Mouse (Mus musculus) forebrain, embryonic 15.5 days (tissue): ENCODE measurements around the gene Dag1. TPM values are rescaled to one million over a fixed set of nuclear protein-coding genes. Genes with fewer than 3 reads are reported as not detected.

Experiments
- ATAC-seq: fragments of 200-750 bp; cut with Nextera tagmentation; replicated peaks from 2 replicates; pipeline ENCODE4 v1.8.0; 2017; ENCODE audit warnings: mild to moderate bottlenecking, moderate TSS enrichment, moderate library complexity
- H3K27ac ChIP-seq: fragments of 300-500 bp; sonication (generic); replicated peaks from 2 replicates; pipeline ENCODE4 v1.5.1; 2015; ENCODE audit warnings: mild to moderate bottlenecking, inconsistent platforms
- H3K27me3 ChIP-seq: fragments of 300-500 bp; sonication (generic); 2 replicates; pipeline ENCODE4 v1.6.1; 2015; ENCODE audit warnings: inconsistent platforms
- H3K36me3 ChIP-seq: fragments of 300-500 bp; sonication (generic); 2 replicates; pipeline ENCODE4 v1.6.1; 2015; ENCODE audit warnings: mild to moderate bottlenecking, inconsistent platforms
- H3K4me1 ChIP-seq: fragments of 300-500 bp; sonication (generic); 2 replicates; pipeline ENCODE4 v1.6.1; 2015; ENCODE audit warnings: inconsistent platforms
- H3K4me2 ChIP-seq: fragments of 300-500 bp; sonication (generic); replicated peaks from 2 replicates; pipeline ENCODE4 v1.6.1; 2015; ENCODE audit warnings: mild to moderate bottlenecking, inconsistent platforms
- H3K4me3 ChIP-seq: fragments of 300-500 bp; sonication (generic); 2 replicates; pipeline ENCODE4 v1.5.1; 2015; ENCODE audit warnings: mild to moderate bottlenecking, inconsistent platforms
- H3K9ac ChIP-seq: fragments of 300-500 bp; sonication (generic); replicated peaks from 2 replicates; pipeline ENCODE4 v1.6.1; 2015; ENCODE audit warnings: mild to moderate bottlenecking, inconsistent platforms
- H3K9me3 ChIP-seq: fragments of 300-500 bp; sonication (generic); 2 replicates; pipeline ENCODE4 v1.6.1; 2016; ENCODE audit warnings: inconsistent platforms
- WGBS: fragments of 180-500 bp; shearing (Covaris S2); methylation state at CpG from one replicate; pipeline ENCODE4 v1.1.7; 2015; ENCODE audit warnings: mixed read lengths; 5-methylcytosine and 5-hydroxymethylcytosine counted together
- polyA plus RNA-seq: library from polyadenylated mRNA; unstranded; fragments of >200 nt; fragmentation: Nextera tagmentation; extraction: Ambion mirVana; gene quantifications from 2 replicates; pipeline ENCODE4 v1.2.1, GENCODE M21; 2015

The Dag1 gene
- polyA plus RNA-seq, 1 experiment from 2014 or later: 53.5 TPM

GRCm38 (mm10) chr9:108169751-108170150 is 94.0 kb downstream of the Dag1 start:
- Histone ChIP-seq H3K9me3 (no peaks in the 10 kb centered on the region), H3K9ac (no peak overlapping the region), H3K4me2 (no peak overlapping the region), H3K27me3 (no peaks in the 10 kb centered on the region), H3K27ac (no peak overlapping the region), H3K4me1 (peaks cover 6% of the 10 kb centered on the region; the same call in 1 of the 2 replicates), H3K36me3 (peaks cover 3% of the 10 kb centered on the region; the same call in 1 of the 2 replicates), H3K4me3 (no peak overlapping the region)
- 75% methylated on average over 10 of the region's 10 CpGs for WGBS
- no peak for ATAC-seq

GRCm38 (mm10) chr9:108165143-108165542 is 98.6 kb downstream of the Dag1 start:
- H3K4me1 ChIP-seq: no peaks in the 10 kb centered on the region
- ATAC-seq: no peak
- no peak overlapping the region for H3K27ac ChIP-seq
- no peaks in the 10 kb centered on the region for H3K27me3 ChIP-seq
- peaks cover 3% of the 10 kb centered on the region; the same call in 1 of the 2 replicates for H3K36me3 ChIP-seq
- no peak overlapping the region for H3K4me2 ChIP-seq
- WGBS: 37% methylated on average over 8 of the region's 8 CpGs
- H3K9me3 ChIP-seq: no peaks in the 10 kb centered on the region
- H3K9ac ChIP-seq: no peak overlapping the region
- no peak overlapping the region for H3K4me3 ChIP-seq

- Histone ChIP-seq H3K36me3 (peaks cover 3% of the 10 kb centered on the region; the same call in 1 of the 2 replicates), H3K9me3 (no peaks in the 10 kb centered on the region), H3K9ac (no peak overlapping the region), H3K4me2 (no peak overlapping the region), H3K27me3 (no peaks in the 10 kb centered on the region), H3K4me1 (no peaks in the 10 kb centered on the region), H3K27ac (no peak overlapping the region), H3K4me3 (no peak overlapping the region)
- ATAC-seq: no peak
- whole genome bisulfite sequencing: 79% methylated on average over 16 of the region's 16 CpGs
These were observed 100.0 kb downstream of the Dag1 start for GRCm38 (mm10) chr9:108163646-108164284.

GRCm38 (mm10) chr9:108157891-108158290 is 105.9 kb downstream of the Dag1 start:
- Histone ChIP-seq H3K27me3 (no peaks in the 10 kb centered on the region), H3K4me3 (no peak overlapping the region), H3K9ac (no peak overlapping the region), H3K4me2 (no peak overlapping the region), H3K27ac (no peak overlapping the region), H3K36me3 (no peaks in the 10 kb centered on the region), H3K9me3 (no peaks in the 10 kb centered on the region), H3K4me1 (peaks cover 14% of the 10 kb centered on the region)
- no peak for ATAC-seq
- 72% methylated on average over 7 of the region's 7 CpGs for WGBS

GRCm38 (mm10) chr9:108157451-108157850 is 106.3 kb downstream of the Dag1 start:
- Histone ChIP-seq H3K27me3 (no peaks in the 10 kb centered on the region), H3K4me3 (no peak overlapping the region), H3K4me2 (no peak overlapping the region), H3K9me3 (no peaks in the 10 kb centered on the region), H3K4me1 (peaks cover 14% of the 10 kb centered on the region), H3K36me3 (no peaks in the 10 kb centered on the region), H3K9ac (no peak overlapping the region), H3K27ac (no peak overlapping the region)
- 81% methylated on average over 6 of the region's 6 CpGs for WGBS
- ATAC-seq: no peak

DNA sequence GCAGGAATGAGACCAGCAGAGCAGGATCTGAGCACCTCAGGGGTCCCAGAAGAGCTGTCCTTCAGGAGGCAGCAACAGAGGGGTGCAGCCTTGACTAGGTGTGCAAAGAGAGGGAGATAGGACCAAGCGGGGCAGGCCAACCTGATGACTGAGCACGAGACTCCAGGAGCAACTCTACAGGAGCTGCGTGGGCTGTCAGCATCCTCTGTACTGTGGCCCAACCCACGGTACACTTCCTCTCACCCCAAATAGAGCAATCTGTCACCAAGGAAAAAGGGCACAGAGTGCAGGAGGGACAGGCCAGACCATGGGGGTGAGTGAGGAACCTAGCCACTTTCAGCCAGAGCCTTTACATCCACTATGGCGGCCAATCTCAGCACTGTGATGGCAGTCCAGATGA is 107.0 kb downstream of the Dag1 start:
- no peaks in the 10 kb centered on the region for H3K27me3 ChIP-seq
- no peaks in the 10 kb centered on the region for H3K9me3 ChIP-seq
- no peak for ATAC-seq
- no peak overlapping the region for H3K9ac ChIP-seq
- no peak overlapping the region for H3K27ac ChIP-seq
- H3K4me3 ChIP-seq: no peak overlapping the region
- peaks cover 14% of the 10 kb centered on the region for H3K4me1 ChIP-seq
- WGBS: 93% methylated on average over 5 of the region's 5 CpGs
- H3K4me2 ChIP-seq: no peak overlapping the region
- H3K36me3 ChIP-seq: no peaks in the 10 kb centered on the region

DNA sequence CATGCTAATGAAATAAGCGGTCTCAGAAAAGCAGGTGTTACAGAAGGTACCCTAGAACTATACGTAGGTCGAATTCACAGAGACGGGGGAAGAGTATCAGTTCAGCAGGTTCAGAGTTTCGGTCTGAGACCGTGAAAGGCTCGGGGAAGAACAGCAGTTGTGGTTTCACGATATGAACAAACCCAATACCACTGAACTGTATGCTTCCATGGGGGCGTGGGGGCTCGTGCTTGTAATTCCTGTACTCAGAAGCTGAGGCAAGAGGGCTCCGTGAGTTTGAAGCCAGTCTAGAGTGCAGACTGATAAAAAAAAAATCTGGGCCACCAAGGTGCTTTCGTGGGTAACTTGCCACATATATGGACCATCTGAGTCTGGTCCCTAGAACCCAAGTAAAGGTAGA is 108.9 kb downstream of the Dag1 start:
- Histone ChIP-seq H3K4me3 (no peak overlapping the region), H3K4me1 (peaks cover 14% of the 10 kb centered on the region), H3K4me2 (no peak overlapping the region), H3K27me3 (no peaks in the 10 kb centered on the region), H3K9me3 (no peaks in the 10 kb centered on the region), H3K27ac (no peak overlapping the region), H3K36me3 (no peaks in the 10 kb centered on the region), H3K9ac (no peak overlapping the region)
- WGBS: 85% methylated on average over 12 of the region's 12 CpGs
- ATAC-seq: no peak

Other genes starting within 250 kb of the Dag1 start
- 19.9 and 22.2 TPM in 2 replicates for gene Gmppb, start 214.7 kb downstream of the Dag1 start, polyA plus RNA-seq
- gene Amigo3, start 210.8 kb downstream of the Dag1 start, polyA plus RNA-seq: 3.2 and 3.4 TPM in 2 replicates
- 0.37 TPM in 1 of 2 replicates, not detected in the other for gene Mst1, start 183.5 kb downstream of the Dag1 start, polyA plus RNA-seq
- gene Rnf123, start 180.6 kb downstream of the Dag1 start, polyA plus RNA-seq: 45.4 and 49.0 TPM in 2 replicates
- gene Apeh, start 169.4 kb downstream of the Dag1 start, polyA plus RNA-seq: 42.3 and 50.5 TPM in 2 replicates
- gene Bsn, start 73.6 kb downstream of the Dag1 start, polyA plus RNA-seq: 7.3 and 7.9 TPM in 2 replicates
- gene Nicn1, start 26.5 kb upstream of the Dag1 start, polyA plus RNA-seq: 120 and 133 TPM in 2 replicates
- 23.8 and 24.5 TPM in 2 replicates for gene Amt, start 32.9 kb upstream of the Dag1 start, polyA plus RNA-seq
- gene Rhoa, start 42.2 kb upstream of the Dag1 start, polyA plus RNA-seq: 296 and 306 TPM in 2 replicates
- gene Tcta, start 42.2 kb upstream of the Dag1 start, polyA plus RNA-seq: 35.2 and 36.6 TPM in 2 replicates
- 383 and 395 TPM in 2 replicates for gene Gpx1, start 74.9 kb upstream of the Dag1 start, polyA plus RNA-seq
- gene Usp4, start 83.9 kb upstream of the Dag1 start, polyA plus RNA-seq: 138 and 140 TPM in 2 replicates
- gene 1700102P08Rik, start 128.8 kb upstream of the Dag1 start, polyA plus RNA-seq: 1.6 and 2.4 TPM in 2 replicates
- 0.93 and 1.0 TPM in 2 replicates for gene Ccdc36, start 164.5 kb upstream of the Dag1 start, polyA plus RNA-seq
- gene BC048562, start 172.5 kb upstream of the Dag1 start, polyA plus RNA-seq: not detected in 2 replicates
- gene Ccdc71, start 196.6 kb upstream of the Dag1 start, polyA plus RNA-seq: 60.9 and 61.6 TPM in 2 replicates
- 55.7 and 62.2 TPM in 2 replicates for gene Klhdc8b, start 197.6 kb upstream of the Dag1 start, polyA plus RNA-seq
- 15.7 and 18.8 TPM in 2 replicates for gene Lamb2, start 215.8 kb upstream of the Dag1 start, polyA plus RNA-seq
- gene Usp19, start 226.6 kb upstream of the Dag1 start, polyA plus RNA-seq: 90.1 and 95.4 TPM in 2 replicates
- gene Qars, start 243.7 kb upstream of the Dag1 start, polyA plus RNA-seq: 70.1 and 72.6 TPM in 2 replicates